Mouse (Mus musculus): ENCODE results near the gene Ppp1r14b. TPM values are rescaled to one million over a fixed set of nuclear protein-coding genes. Genes with fewer than 3 reads are reported as not detected.

The Ppp1r14b gene
- total RNA-seq, 2 experiments from 2014 or later: 41.6 to 57.8 TPM

Other genes starting within 250 kb of the Ppp1r14b start
- 3.6 TPM in 1 of 2 replicates, not detected in the other for gene Rps6ka4, start 134.3 kb upstream of the Ppp1r14b start, total RNA-seq (2015; ENCODE audit: low replicate concordance)
- 1.1 and 2.6 TPM in 2 replicates for gene Rps6ka4, start 134.3 kb upstream of the Ppp1r14b start, total RNA-seq (2017; ENCODE audit: low replicate concordance)
- 3.8 and 4.6 TPM in 2 replicates for gene Ccdc88b, start 116.8 kb upstream of the Ppp1r14b start, total RNA-seq (2015; ENCODE audit: low replicate concordance)
- gene Ccdc88b, start 116.8 kb upstream of the Ppp1r14b start, total RNA-seq (2017; ENCODE audit: low replicate concordance): 10.9 and 11.8 TPM in 2 replicates
- 46.7 and 49.5 TPM in 2 replicates for gene Trmt112, start 65.3 kb upstream of the Ppp1r14b start, total RNA-seq (2015; ENCODE audit: low replicate concordance)
- 22.7 and 49.4 TPM in 2 replicates for gene Trmt112, start 65.3 kb upstream of the Ppp1r14b start, total RNA-seq (2017; ENCODE audit: low replicate concordance)
- 192 and 238 TPM in 2 replicates for gene Prdx5, start 64.9 kb upstream of the Ppp1r14b start, total RNA-seq (2015; ENCODE audit: low replicate concordance)
- gene Prdx5, start 64.9 kb upstream of the Ppp1r14b start, total RNA-seq (2017; ENCODE audit: low replicate concordance): 232 and 266 TPM in 2 replicates
- gene Esrra, start 53.2 kb upstream of the Ppp1r14b start, total RNA-seq (2015; ENCODE audit: low replicate concordance): 3.1 and 5.2 TPM in 2 replicates
- gene Esrra, start 53.2 kb upstream of the Ppp1r14b start, total RNA-seq (2017; ENCODE audit: low replicate concordance): 2.4 and 4.2 TPM in 2 replicates
- gene Catsperz, start 49.6 kb upstream of the Ppp1r14b start, total RNA-seq (2015; ENCODE audit: low replicate concordance): not detected in 2 replicates
- not detected in 2 replicates for gene Catsperz, start 49.6 kb upstream of the Ppp1r14b start, total RNA-seq (2017; ENCODE audit: low replicate concordance)
- gene Kcnk4, start 40.5 kb upstream of the Ppp1r14b start, total RNA-seq (2015; ENCODE audit: low replicate concordance): not detected in 2 replicates
- gene Kcnk4, start 40.5 kb upstream of the Ppp1r14b start, total RNA-seq (2017; ENCODE audit: low replicate concordance): not detected in 2 replicates
- gene Bad, start 33.1 kb upstream of the Ppp1r14b start, total RNA-seq (2015; ENCODE audit: low replicate concordance): 2.1 and 4.8 TPM in 2 replicates
- 5.0 and 9.5 TPM in 2 replicates for gene Bad, start 33.1 kb upstream of the Ppp1r14b start, total RNA-seq (2017; ENCODE audit: low replicate concordance)
- gene Gpr137, start 32.5 kb upstream of the Ppp1r14b start, total RNA-seq (2015; ENCODE audit: low replicate concordance): 3.3 and 5.8 TPM in 2 replicates
- gene Gpr137, start 32.5 kb upstream of the Ppp1r14b start, total RNA-seq (2017; ENCODE audit: low replicate concordance): 4.2 and 7.2 TPM in 2 replicates
- gene Plcb3, start 1.5 kb downstream of the Ppp1r14b start, total RNA-seq (2015; ENCODE audit: low replicate concordance): 0.19 and 0.42 TPM in 2 replicates
- 2.5 and 6.8 TPM in 2 replicates for gene Plcb3, start 1.5 kb downstream of the Ppp1r14b start, total RNA-seq (2017; ENCODE audit: low replicate concordance)
- gene Fkbp2, start 5.5 kb downstream of the Ppp1r14b start, total RNA-seq (2015; ENCODE audit: low replicate concordance): 34.0 and 34.9 TPM in 2 replicates
- gene Fkbp2, start 5.5 kb downstream of the Ppp1r14b start, total RNA-seq (2017; ENCODE audit: low replicate concordance): 31.0 and 34.8 TPM in 2 replicates
- 11.7 TPM in 2 replicates for gene Vegfb, start 12.7 kb downstream of the Ppp1r14b start, total RNA-seq (2015; ENCODE audit: low replicate concordance)
- 0.98 and 1.1 TPM in 2 replicates for gene Vegfb, start 12.7 kb downstream of the Ppp1r14b start, total RNA-seq (2017; ENCODE audit: low replicate concordance)
- gene Dnajc4, start 17.6 kb downstream of the Ppp1r14b start, total RNA-seq (2015; ENCODE audit: low replicate concordance): 4.4 and 6.5 TPM in 2 replicates
- 2.1 and 10.9 TPM in 2 replicates for gene Dnajc4, start 17.6 kb downstream of the Ppp1r14b start, total RNA-seq (2017; ENCODE audit: low replicate concordance)
- 5.4 TPM in 1 of 2 replicates, not detected in the other for gene Nudt22, start 21.1 kb downstream of the Ppp1r14b start, total RNA-seq (2015; ENCODE audit: low replicate concordance)
- 0.60 and 4.9 TPM in 2 replicates for gene Nudt22, start 21.1 kb downstream of the Ppp1r14b start, total RNA-seq (2017; ENCODE audit: low replicate concordance)
- gene Trpt1, start 21.2 kb downstream of the Ppp1r14b start, total RNA-seq (2015; ENCODE audit: low replicate concordance): not detected in 2 replicates
- not detected in 2 replicates for gene Trpt1, start 21.2 kb downstream of the Ppp1r14b start, total RNA-seq (2017; ENCODE audit: low replicate concordance)
- gene Fermt3, start 44.5 kb downstream of the Ppp1r14b start, total RNA-seq (2015; ENCODE audit: low replicate concordance): 20.8 and 28.6 TPM in 2 replicates
- gene Fermt3, start 44.5 kb downstream of the Ppp1r14b start, total RNA-seq (2017; ENCODE audit: low replicate concordance): 49.0 and 56.3 TPM in 2 replicates
- gene Stip1, start 65.0 kb downstream of the Ppp1r14b start, total RNA-seq (2015; ENCODE audit: low replicate concordance): 39.1 and 40.2 TPM in 2 replicates
- 33.4 and 44.3 TPM in 2 replicates for gene Stip1, start 65.0 kb downstream of the Ppp1r14b start, total RNA-seq (2017; ENCODE audit: low replicate concordance)
- gene Macrod1, start 81.8 kb downstream of the Ppp1r14b start, total RNA-seq (2015; ENCODE audit: low replicate concordance): 0.77 and 4.2 TPM in 2 replicates
- 0.94 TPM in 1 of 2 replicates, not detected in the other for gene Macrod1, start 81.8 kb downstream of the Ppp1r14b start, total RNA-seq (2017; ENCODE audit: low replicate concordance)
- gene Flrt1, start 130.8 kb downstream of the Ppp1r14b start, total RNA-seq (2015; ENCODE audit: low replicate concordance): not detected in 2 replicates
- gene Flrt1, start 130.8 kb downstream of the Ppp1r14b start, total RNA-seq (2017; ENCODE audit: low replicate concordance): not detected in 2 replicates
- 17.3 TPM in 2 replicates for gene Otub1, start 231.3 kb downstream of the Ppp1r14b start, total RNA-seq (2015; ENCODE audit: low replicate concordance)
- gene Otub1, start 231.3 kb downstream of the Ppp1r14b start, total RNA-seq (2017; ENCODE audit: low replicate concordance): 15.5 and 23.1 TPM in 2 replicates
- 177 and 188 TPM in 2 replicates for gene Cox8a, start 242.6 kb downstream of the Ppp1r14b start, total RNA-seq (2015; ENCODE audit: low replicate concordance)
- gene Cox8a, start 242.6 kb downstream of the Ppp1r14b start, total RNA-seq (2017; ENCODE audit: low replicate concordance): 51.3 and 166 TPM in 2 replicates